Mouse (Mus musculus) intestine, embryonic 16.5 days (tissue): Measurements from ENCODE around the gene Srbd1. TPM values are rescaled to one million over a fixed set of nuclear protein-coding genes. Genes with fewer than 3 reads are reported as not detected.
A peak's percentile ranks its signal among the peaks of the same experiment; 100 is the strongest.

ENCODE experiments used
- ATAC-seq: fragments of 200-750 bp; cut with Nextera tagmentation; 2 replicates; pipeline ENCODE4 v1.8.0; 2017; ENCODE audit warnings: moderate TSS enrichment, moderate library complexity
- H3K27ac ChIP-seq: fragments of 300-500 bp; sonication (generic); 2 replicates; pipeline ENCODE4 v1.5.1; 2014; ENCODE audit warnings: mild to moderate bottlenecking, low read length
- H3K27me3 ChIP-seq: fragments of 300-500 bp; sonication (generic); replicated peaks from 2 replicates; pipeline ENCODE4 v1.6.1; 2014; ENCODE audit warnings: low read length, control low read depth, mixed read lengths; ENCODE audit not compliant: control insufficient read depth, insufficient read depth
- H3K36me3 ChIP-seq: fragments of 300-500 bp; sonication (generic); 2 replicates; pipeline ENCODE4 v1.6.1; 2014; ENCODE audit warnings: low read length, control low read depth; ENCODE audit not compliant: control insufficient read depth, insufficient read depth
- H3K4me1 ChIP-seq: fragments of 300-500 bp; sonication (generic); 2 replicates; pipeline ENCODE4 v1.6.1; 2014; ENCODE audit warnings: low read length, control low read depth, mixed read lengths; ENCODE audit not compliant: control insufficient read depth, insufficient read depth
- H3K4me2 ChIP-seq: fragments of 300-500 bp; sonication (generic); 2 replicates; pipeline ENCODE4 v1.6.1; 2014; ENCODE audit warnings: low read depth, low read length, control low read depth
- H3K4me3 ChIP-seq: fragments of 300-500 bp; sonication (generic); 2 replicates; pipeline ENCODE4 v1.5.1; 2014; ENCODE audit warnings: mild to moderate bottlenecking, low read length
- H3K9ac ChIP-seq: fragments of 300-500 bp; sonication (generic); 2 replicates; pipeline ENCODE4 v1.6.1; 2014; ENCODE audit warnings: low read depth, low read length
- H3K9me3 ChIP-seq: fragments of 300-500 bp; sonication (generic); 2 replicates; pipeline ENCODE4 v1.6.1; 2016; ENCODE audit warnings: low read length, control low read depth; ENCODE audit not compliant: control insufficient read depth
- WGBS: fragments of 180-500 bp; shearing (Covaris S2); extraction: QIAGEN DNeasy Blood & Tissue Kit; methylation state at CpG from one replicate; pipeline ENCODE4 v1.1.7; 2014; 5-methylcytosine and 5-hydroxymethylcytosine counted together
- polyA plus RNA-seq: library from polyadenylated mRNA; unstranded; fragments of >200 nt; fragmentation: Nextera tagmentation; extraction: Ambion mirVana; gene quantifications from 2 replicates; pipeline ENCODE4 v1.2.1, GENCODE M21; 2015

The Srbd1 gene
- polyA plus RNA-seq, 1 experiment from 2014 or later, result 13.3 TPM

- Histone ChIP-seq H3K27me3 (no peaks in the 10 kb centered on the region), H3K4me2 (no peak overlapping the region), H3K9ac (no peak overlapping the region), H3K27ac (no peak overlapping the region), H3K9me3 (no peaks in the 10 kb centered on the region), H3K4me1 (no peaks in the 10 kb centered on the region), H3K4me3 (no peak overlapping the region), H3K36me3 (no peaks in the 10 kb centered on the region)
- WGBS, result 82% methylated on average over 5 of the region's 5 CpGs
- no peak for ATAC-seq
Measured at GRCm38 (mm10) chr17:86060911-86061310, 84.1 kb downstream of the Srbd1 start.

GRCm38 (mm10) chr17:86040221-86040984 lies 104.6 kb downstream of the Srbd1 start:
- Histone ChIP-seq H3K27me3 (no peaks in the 10 kb centered on the region), H3K4me1 (no peaks in the 10 kb centered on the region), H3K9me3 (no peaks in the 10 kb centered on the region), H3K36me3 (no peaks in the 10 kb centered on the region), H3K9ac (no peak overlapping the region), H3K4me3 (no peak overlapping the region), H3K4me2 (no peak overlapping the region), H3K27ac (no peak overlapping the region)
- no peak for ATAC-seq
- 80% methylated on average over 13 of the region's 13 CpGs for WGBS

GRCm38 (mm10) chr17:86039741-86040140 lies 105.2 kb downstream of the Srbd1 start:
- H3K4me1 ChIP-seq, result no peaks in the 10 kb centered on the region
- H3K4me2 ChIP-seq, result no peak overlapping the region
- H3K9ac ChIP-seq, result no peak overlapping the region
- ATAC-seq, result no peak
- no peaks in the 10 kb centered on the region for H3K36me3 ChIP-seq
- WGBS, result 87% methylated on average over 3 of the region's 3 CpGs
- H3K9me3 ChIP-seq, result no peaks in the 10 kb centered on the region
- H3K27ac ChIP-seq, result no peak overlapping the region
- H3K4me3 ChIP-seq, result no peak overlapping the region
- H3K27me3 ChIP-seq, result no peaks in the 10 kb centered on the region

- H3K4me3 ChIP-seq, result no peak overlapping the region
- WGBS, result 19% methylated on average over 13 of the region's 13 CpGs
- no peaks in the 10 kb centered on the region for H3K36me3 ChIP-seq
- peak overlapping the region; percentile 5; the same call in 1 of the 2 replicates for H3K4me2 ChIP-seq
- H3K9ac ChIP-seq, result no peak overlapping the region
- H3K4me1 ChIP-seq, result no peaks in the 10 kb centered on the region
- H3K27ac ChIP-seq, result 0 out of 2 replicates have a peak overlapping the region, but pooled peaks have one; percentile 20
- H3K27me3 ChIP-seq, result no peaks in the 10 kb centered on the region
- H3K9me3 ChIP-seq, result no peaks in the 10 kb centered on the region
- peak; percentile 83 for ATAC-seq
Measured at GRCm38 (mm10) chr17:86038211-86038648, 106.7 kb downstream of the Srbd1 start.

GRCm38 (mm10) chr17:86035576-86035975 lies 109.4 kb downstream of the Srbd1 start:
- 62% methylated on average over 3 of the region's 3 CpGs for WGBS
- no peaks in the 10 kb centered on the region for H3K36me3 ChIP-seq
- no peak overlapping the region for H3K4me3 ChIP-seq
- H3K9me3 ChIP-seq, result no peaks in the 10 kb centered on the region
- no peaks in the 10 kb centered on the region for H3K27me3 ChIP-seq
- H3K4me1 ChIP-seq, result peaks cover 3% of the 10 kb centered on the region; the same call in 1 of the 2 replicates
- no peak overlapping the region for H3K9ac ChIP-seq
- no peak overlapping the region for H3K4me2 ChIP-seq
- H3K27ac ChIP-seq, result no peak overlapping the region
- no peak for ATAC-seq

GRCm38 (mm10) chr17:86035146-86035545 lies 109.8 kb downstream of the Srbd1 start:
- no peak overlapping the region for H3K9ac ChIP-seq
- H3K4me3 ChIP-seq, result no peak overlapping the region
- H3K36me3 ChIP-seq, result no peaks in the 10 kb centered on the region
- H3K9me3 ChIP-seq, result no peaks in the 10 kb centered on the region
- H3K4me2 ChIP-seq, result no peak overlapping the region
- no peaks in the 10 kb centered on the region for H3K27me3 ChIP-seq
- no peak overlapping the region for H3K27ac ChIP-seq
- H3K4me1 ChIP-seq, result peaks cover 3% of the 10 kb centered on the region; the same call in 1 of the 2 replicates
- WGBS, result 78% methylated on average over 12 of the region's 12 CpGs
- ATAC-seq, result no peak

GRCm38 (mm10) chr17:86034641-86035040 lies 110.3 kb downstream of the Srbd1 start:
- Histone ChIP-seq H3K9me3 (no peaks in the 10 kb centered on the region), H3K9ac (no peak overlapping the region), H3K27me3 (no peaks in the 10 kb centered on the region), H3K27ac (no peak overlapping the region), H3K4me3 (no peak overlapping the region), H3K4me1 (peaks cover 3% of the 10 kb centered on the region; the same call in 1 of the 2 replicates), H3K36me3 (no peaks in the 10 kb centered on the region), H3K4me2 (no peak overlapping the region)
- no peak for ATAC-seq
- 82% methylated on average over 6 of the region's 6 CpGs for WGBS

GRCm38 (mm10) chr17:86032113-86032714 lies 112.8 kb downstream of the Srbd1 start:
- H3K27me3 ChIP-seq, result no peaks in the 10 kb centered on the region
- H3K4me1 ChIP-seq, result peaks cover 3% of the 10 kb centered on the region; the same call in 1 of the 2 replicates
- H3K4me2 ChIP-seq, result no peak overlapping the region
- WGBS, result 55% methylated on average over 3 of the region's 3 CpGs
- H3K9ac ChIP-seq, result no peak overlapping the region
- peak overlapping the region; percentile 63; the same call in 1 of the 2 replicates for H3K27ac ChIP-seq
- ATAC-seq, result peak; percentile 56; the same call in 1 of the 2 replicates
- H3K9me3 ChIP-seq, result no peaks in the 10 kb centered on the region
- H3K4me3 ChIP-seq, result no peak overlapping the region
- no peaks in the 10 kb centered on the region for H3K36me3 ChIP-seq

- no peak for ATAC-seq
- WGBS, result 81% methylated on average over 4 of the region's 4 CpGs
- H3K36me3 ChIP-seq, result no peaks in the 10 kb centered on the region
- H3K4me3 ChIP-seq, result no peak overlapping the region
- H3K9me3 ChIP-seq, result no peaks in the 10 kb centered on the region
- H3K27ac ChIP-seq, result no peak overlapping the region
- peaks cover 3% of the 10 kb centered on the region; the same call in 1 of the 2 replicates for H3K4me1 ChIP-seq
- H3K4me2 ChIP-seq, result no peak overlapping the region
- H3K27me3 ChIP-seq, result no peaks in the 10 kb centered on the region
- no peak overlapping the region for H3K9ac ChIP-seq
Measured at GRCm38 (mm10) chr17:86030016-86030415, 115.0 kb downstream of the Srbd1 start.
